Mouse (Mus musculus) MEL (cell line): Measurements from ENCODE around the gene Tmeff1.

ENCODE experiments used
- CHD2 ChIP-seq: IDR thresholded peaks from 2 replicates; pipeline ENCODE4 v1.6.1; 2011; ENCODE audit warnings: low read length, improper control_type of control experiment
- CTCF ChIP-seq, 3 experiments: IDR thresholded peaks in 2 of 3; conservative IDR thresholded peaks in 1 of 3; 2 replicates each; pipeline ENCODE4 v1.5.1; 2011 to 2012; ENCODE audit warnings: low read length in 3 of 3, low read depth in 2 of 3, mild to moderate bottlenecking in 2 of 3, improper control_type of control experiment in 1 of 3, inconsistent platforms in 1 of 3, mixed read lengths in 1 of 3, moderate library complexity in 1 of 3; ENCODE audit not compliant: control insufficient read depth in 1 of 3, insufficient read depth in 1 of 3, poor library complexity in 1 of 3, severe bottlenecking in 1 of 3
- E2F4 ChIP-seq: IDR thresholded peaks from 2 replicates; pipeline ENCODE4 v1.6.1; 2011; ENCODE audit warnings: low read depth, low read length, improper control_type of control experiment, borderline replicate concordance
- ELF1 ChIP-seq: IDR thresholded peaks from 2 replicates; pipeline ENCODE4 v1.6.1; 2014; ENCODE audit warnings: low read depth, mild to moderate bottlenecking, inconsistent platforms, low read length, improper control_type of control experiment, moderate library complexity
- EP300 ChIP-seq, 2 experiments: IDR thresholded peaks; 2 replicates each; pipeline ENCODE4 v1.6.1; 2011; ENCODE audit warnings: improper control_type of control experiment in 2 of 2, low read length in 2 of 2, low read depth in 1 of 2, mild to moderate bottlenecking in 1 of 2
- ETS1 ChIP-seq: IDR thresholded peaks from 2 replicates; pipeline ENCODE4 v1.6.1; 2012; ENCODE audit warnings: low read depth, mild to moderate bottlenecking, inconsistent platforms, low read length, improper control_type of control experiment, moderate library complexity
- KAT2A ChIP-seq: conservative IDR thresholded peaks from 2 replicates; pipeline ENCODE4 v1.6.1; 2012; ENCODE audit warnings: low read depth, low read length, improper control_type of control experiment, inconsistent platforms
- NRF1 ChIP-seq: IDR thresholded peaks from 2 replicates; pipeline ENCODE4 v1.6.1; 2014; ENCODE audit warnings: low read depth, mild to moderate bottlenecking, inconsistent platforms, low read length, improper control_type of control experiment, moderate library complexity; ENCODE audit not compliant: poor library complexity, insufficient read depth, severe bottlenecking
- POLR2A ChIP-seq, 2 experiments: IDR thresholded peaks; 2 replicates each; pipeline ENCODE4 v1.6.1; 2011 to 2012; ENCODE audit warnings: low read length in 2 of 2, mild to moderate bottlenecking in 2 of 2, control low read depth in 1 of 2, improper control_type of control experiment in 1 of 2, low read depth in 1 of 2, moderate library complexity in 1 of 2; ENCODE audit not compliant: control insufficient read depth in 1 of 2, insufficient read depth in 1 of 2, poor library complexity in 1 of 2
- POLR2AphosphoS5 ChIP-seq: IDR thresholded peaks from 2 replicates; pipeline ENCODE4 v1.6.1; 2012; ENCODE audit warnings: low read depth, borderline replicate concordance, mild to moderate bottlenecking, inconsistent platforms, low read length, moderate library complexity, mixed read lengths
- SIN3A ChIP-seq: IDR thresholded peaks from 2 replicates; pipeline ENCODE4 v1.6.1; 2012; ENCODE audit warnings: low read length, improper control_type of control experiment, inconsistent platforms
- USF1 ChIP-seq: IDR thresholded peaks from 2 replicates; pipeline ENCODE4 v1.6.1; 2014; ENCODE audit warnings: low read depth, mild to moderate bottlenecking, inconsistent platforms, low read length, improper control_type of control experiment, moderate library complexity
- ZC3H11A ChIP-seq: IDR thresholded peaks from 2 replicates; pipeline ENCODE4 v1.6.1; 2012; ENCODE audit warnings: low read depth, mild to moderate bottlenecking, inconsistent platforms, low read length, improper control_type of control experiment
- ZKSCAN1 ChIP-seq: IDR thresholded peaks from 2 replicates; pipeline ENCODE4 v1.6.1; 2012; ENCODE audit warnings: low read depth, mild to moderate bottlenecking, inconsistent platforms, low read length, improper control_type of control experiment, moderate library complexity

- TF ChIP-seq CTCF (IDR thresholded peaks at IDR 0.05 in 2 of 3, conservative IDR thresholded peaks at IDR 0.05 in 1 of 3; ENCODE audit: control insufficient read depth in 1 of 3, insufficient read depth in 1 of 3, low read depth in 2 of 3, low read length in 3 of 3, poor library complexity in 1 of 3, severe bottlenecking in 1 of 3), result no peak
- TF ChIP-seq SIN3A, result no peak
- no peak for TF ChIP-seq KAT2A
- TF ChIP-seq USF1, result no peak
- TF ChIP-seq ZKSCAN1, result no peak
- TF ChIP-seq POLR2A (IDR thresholded peaks at IDR 0.05; ENCODE audit: control insufficient read depth in 1 of 2, insufficient read depth in 1 of 2, low read depth in 1 of 2, low read length in 2 of 2, poor library complexity in 1 of 2), result no peak
- no peak for TF ChIP-seq ETS1
- TF ChIP-seq POLR2AphosphoS5, result no peak
- no peak for TF ChIP-seq NRF1
- TF ChIP-seq CHD2, result no peak
- TF ChIP-seq EP300 (IDR thresholded peaks at IDR 0.05; ENCODE audit: low read depth in 1 of 2, low read length in 2 of 2), result no peak
- no peak for TF ChIP-seq E2F4
- TF ChIP-seq ELF1, result no peak
- no peak for TF ChIP-seq ZC3H11A
Observed at GRCm38 (mm10) chr4:48592328-48592727, 7.4 kb downstream of the Tmeff1 start.
